Mouse (Mus musculus) embryonic facial prominence, embryonic 15.5 days (tissue): ENCODE measurements around the gene Usp47. TPM values are rescaled to one million over a fixed set of nuclear protein-coding genes. Genes with fewer than 3 reads are reported as not detected.
"Not testable (repeated sequence)": the region's sequence is repeated elsewhere in the genome, so short reads cannot be mapped to it uniquely, and the experiment has no call there.

ENCODE experiments used
- ATAC-seq: fragments of 200-750 bp; cut with Nextera tagmentation; 2 replicates; pipeline ENCODE4 v1.8.0; 2017; ENCODE audit warnings: low read depth, moderate TSS enrichment; ENCODE audit not compliant: insufficient number of reproducible peaks, low FRiP score, low TSS enrichment
- H3K27ac ChIP-seq: fragments of 300-500 bp; sonication (generic); replicated peaks from 2 replicates; pipeline ENCODE4 v1.5.1; 2015; ENCODE audit warnings: mild to moderate bottlenecking, inconsistent platforms
- H3K27me3 ChIP-seq: fragments of 300-500 bp; sonication (generic); 2 replicates; pipeline ENCODE4 v1.6.1; 2015; ENCODE audit warnings: inconsistent platforms
- H3K36me3 ChIP-seq: fragments of 300-500 bp; sonication (generic); 2 replicates; pipeline ENCODE4 v1.6.1; 2015; ENCODE audit warnings: mild to moderate bottlenecking, inconsistent platforms
- H3K4me1 ChIP-seq: fragments of 300-500 bp; sonication (generic); 2 replicates; pipeline ENCODE4 v1.6.1; 2015; ENCODE audit warnings: inconsistent platforms
- H3K4me2 ChIP-seq: fragments of 300-500 bp; sonication (generic); replicated peaks from 2 replicates; pipeline ENCODE4 v1.6.1; 2015; ENCODE audit warnings: mild to moderate bottlenecking, inconsistent platforms
- H3K4me3 ChIP-seq: fragments of 300-500 bp; sonication (generic); replicated peaks from 2 replicates; pipeline ENCODE4 v1.5.1; 2015; ENCODE audit warnings: mild to moderate bottlenecking, inconsistent platforms
- H3K9ac ChIP-seq: fragments of 300-500 bp; sonication (generic); 2 replicates; pipeline ENCODE4 v1.6.1; 2015; ENCODE audit warnings: inconsistent platforms
- H3K9me3 ChIP-seq: fragments of 300-500 bp; sonication (generic); replicated peaks from 2 replicates; pipeline ENCODE4 v1.6.1; 2016; ENCODE audit warnings: inconsistent platforms
- WGBS: fragments of 180-500 bp; shearing (Covaris S2); methylation state at CpG from one replicate; pipeline ENCODE4 v1.1.7; 2015; 5-methylcytosine and 5-hydroxymethylcytosine counted together
- polyA plus RNA-seq: library from polyadenylated mRNA; unstranded; fragments of >200 nt; fragmentation: Nextera tagmentation; extraction: Ambion mirVana; gene quantifications from 2 replicates; pipeline ENCODE4 v1.2.1, GENCODE M21; 2015

The Usp47 gene
- polyA plus RNA-seq, 1 experiment from 2014 or later: 60.3 TPM

- peaks cover 74% of the 10 kb centered on the region for H3K36me3 ChIP-seq
- H3K9ac ChIP-seq, H3K27me3 ChIP-seq, H3K4me3 ChIP-seq, H3K4me2 ChIP-seq, H3K9me3 ChIP-seq, H3K27ac ChIP-seq, H3K4me1 ChIP-seq, ATAC-seq: not testable (repeated sequence)
- 79% methylated on average over 4 of the region's 4 CpGs for WGBS
Observed at GRCm38 (mm10) chr7:112094923-112095322, 71.6 kb downstream of the Usp47 start.

- H3K9ac ChIP-seq: no peak overlapping the region
- H3K9me3 ChIP-seq: no peaks in the 10 kb centered on the region
- WGBS: 78% methylated on average over 2 of the region's 2 CpGs
- 0 out of 2 replicates have a peak overlapping the region, but pooled peaks have one; percentile 17 for H3K27ac ChIP-seq
- peaks cover 59% of the 10 kb centered on the region for H3K36me3 ChIP-seq
- H3K4me2 ChIP-seq: no peak overlapping the region
- no peak overlapping the region for H3K4me3 ChIP-seq
- ATAC-seq: no peak
- H3K27me3 ChIP-seq: no peaks in the 10 kb centered on the region
- H3K4me1 ChIP-seq: no peaks in the 10 kb centered on the region
Observed at GRCm38 (mm10) chr7:112100887-112101286, 77.6 kb downstream of the Usp47 start.

GRCm38 (mm10) chr7:112102933-112103332 is 79.6 kb downstream of the Usp47 start:
- no peaks in the 10 kb centered on the region for H3K9me3 ChIP-seq
- H3K4me1 ChIP-seq: no peaks in the 10 kb centered on the region
- WGBS: 74% methylated on average over 5 of the region's 5 CpGs
- H3K9ac ChIP-seq: no peak overlapping the region
- ATAC-seq: no peak
- no peak overlapping the region for H3K4me3 ChIP-seq
- no peak overlapping the region for H3K4me2 ChIP-seq
- no peak overlapping the region for H3K27ac ChIP-seq
- peaks cover 62% of the 10 kb centered on the region for H3K36me3 ChIP-seq
- no peaks in the 10 kb centered on the region for H3K27me3 ChIP-seq

- Histone ChIP-seq H3K36me3 (peaks cover 62% of the 10 kb centered on the region), H3K27me3 (no peaks in the 10 kb centered on the region), H3K4me2 (no peak overlapping the region), H3K4me3 (no peak overlapping the region), H3K27ac (no peak overlapping the region), H3K9ac (no peak overlapping the region), H3K4me1 (no peaks in the 10 kb centered on the region), H3K9me3 (no peaks in the 10 kb centered on the region)
- ATAC-seq: no peak
- 78% methylated on average over 5 of the region's 5 CpGs for WGBS
Observed at GRCm38 (mm10) chr7:112103816-112104215, 80.5 kb downstream of the Usp47 start.

- no peak overlapping the region for H3K4me3 ChIP-seq
- H3K9me3 ChIP-seq: no peaks in the 10 kb centered on the region
- H3K4me2 ChIP-seq: no peak overlapping the region
- H3K9ac ChIP-seq: no peak overlapping the region
- peaks cover 74% of the 10 kb centered on the region for H3K36me3 ChIP-seq
- H3K27ac ChIP-seq: no peak overlapping the region
- H3K4me1 ChIP-seq: no peaks in the 10 kb centered on the region
- no peaks in the 10 kb centered on the region for H3K27me3 ChIP-seq
- no peak for ATAC-seq
Observed at GRCm38 (mm10) chr7:112108757-112109156, 85.5 kb downstream of the Usp47 start.

GRCm38 (mm10) chr7:112110638-112111372 is 87.5 kb downstream of the Usp47 start:
- no peak overlapping the region for H3K4me2 ChIP-seq
- WGBS: 88% methylated on average over 19 of the region's 19 CpGs
- no peaks in the 10 kb centered on the region for H3K4me1 ChIP-seq
- H3K9ac ChIP-seq: no peak overlapping the region
- H3K27me3 ChIP-seq: no peaks in the 10 kb centered on the region
- H3K9me3 ChIP-seq: no peaks in the 10 kb centered on the region
- no peak for ATAC-seq
- H3K4me3 ChIP-seq: no peak overlapping the region
- H3K27ac ChIP-seq: no peak overlapping the region
- H3K36me3 ChIP-seq: peaks cover 57% of the 10 kb centered on the region

GRCm38 (mm10) chr7:112117501-112117900 is 94.2 kb downstream of the Usp47 start:
- peaks cover 24% of the 10 kb centered on the region for H3K36me3 ChIP-seq
- no peaks in the 10 kb centered on the region for H3K9me3 ChIP-seq
- H3K27me3 ChIP-seq: no peaks in the 10 kb centered on the region
- 82% methylated on average over 7 of the region's 7 CpGs for WGBS
- no peak overlapping the region for H3K9ac ChIP-seq
- no peak for ATAC-seq
- H3K4me1 ChIP-seq: peaks cover 24% of the 10 kb centered on the region
- H3K4me3 ChIP-seq: no peak overlapping the region
- H3K4me2 ChIP-seq: no peak overlapping the region
- H3K27ac ChIP-seq: 0 out of 2 replicates have a peak overlapping the region, but pooled peaks have one; percentile 4

GRCm38 (mm10) chr7:112118086-112118485 is 94.8 kb downstream of the Usp47 start:
- H3K36me3 ChIP-seq: peaks cover 18% of the 10 kb centered on the region
- no peak overlapping the region for H3K27ac ChIP-seq
- no peaks in the 10 kb centered on the region for H3K9me3 ChIP-seq
- 82% methylated on average over 7 of the region's 7 CpGs for WGBS
- no peak overlapping the region for H3K4me2 ChIP-seq
- no peak for ATAC-seq
- no peaks in the 10 kb centered on the region for H3K27me3 ChIP-seq
- H3K4me3 ChIP-seq: no peak overlapping the region
- H3K9ac ChIP-seq: no peak overlapping the region
- peaks cover 27% of the 10 kb centered on the region for H3K4me1 ChIP-seq

- Histone ChIP-seq H3K4me1 (peaks cover 27% of the 10 kb centered on the region), H3K27ac (no peak overlapping the region), H3K4me3 (no peak overlapping the region), H3K9me3 (no peaks in the 10 kb centered on the region), H3K27me3 (no peaks in the 10 kb centered on the region), H3K4me2 (no peak overlapping the region), H3K9ac (no peak overlapping the region), H3K36me3 (peaks cover 15% of the 10 kb centered on the region; the same call in 1 of the 2 replicates)
- 85% methylated on average over 7 of the region's 7 CpGs for WGBS
- no peak for ATAC-seq
Observed at GRCm38 (mm10) chr7:112119248-112119647, 95.9 kb downstream of the Usp47 start.

GRCm38 (mm10) chr7:112120861-112121810 is 97.8 kb downstream of the Usp47 start:
- Histone ChIP-seq H3K4me2 (no peak overlapping the region), H3K4me1 (peaks cover 30% of the 10 kb centered on the region), H3K27me3 (no peaks in the 10 kb centered on the region), H3K27ac (peak overlapping the region; percentile 41; the same call in 1 of the 2 replicates), H3K9me3 (no peaks in the 10 kb centered on the region), H3K36me3 (peaks cover 15% of the 10 kb centered on the region; the same call in 1 of the 2 replicates), H3K4me3 (no peak overlapping the region), H3K9ac (no peak overlapping the region)
- no peak for ATAC-seq
- 58% methylated on average over 11 of the region's 11 CpGs for WGBS

GRCm38 (mm10) chr7:112121866-112122500 is 98.7 kb downstream of the Usp47 start:
- Histone ChIP-seq H3K9me3 (no peaks in the 10 kb centered on the region), H3K27me3 (no peaks in the 10 kb centered on the region), H3K4me2 (no peak overlapping the region), H3K9ac (no peak overlapping the region), H3K36me3 (peaks cover 9% of the 10 kb centered on the region; the same call in 1 of the 2 replicates), H3K4me3 (no peak overlapping the region), H3K27ac (peak overlapping the region; percentile 41; the same call in 1 of the 2 replicates), H3K4me1 (peaks cover 30% of the 10 kb centered on the region)
- WGBS: 60% methylated on average over 11 of the region's 11 CpGs
- no peak for ATAC-seq
